Mouse (Mus musculus): Measurements from ENCODE around the gene Pcgf2.

DNA sequence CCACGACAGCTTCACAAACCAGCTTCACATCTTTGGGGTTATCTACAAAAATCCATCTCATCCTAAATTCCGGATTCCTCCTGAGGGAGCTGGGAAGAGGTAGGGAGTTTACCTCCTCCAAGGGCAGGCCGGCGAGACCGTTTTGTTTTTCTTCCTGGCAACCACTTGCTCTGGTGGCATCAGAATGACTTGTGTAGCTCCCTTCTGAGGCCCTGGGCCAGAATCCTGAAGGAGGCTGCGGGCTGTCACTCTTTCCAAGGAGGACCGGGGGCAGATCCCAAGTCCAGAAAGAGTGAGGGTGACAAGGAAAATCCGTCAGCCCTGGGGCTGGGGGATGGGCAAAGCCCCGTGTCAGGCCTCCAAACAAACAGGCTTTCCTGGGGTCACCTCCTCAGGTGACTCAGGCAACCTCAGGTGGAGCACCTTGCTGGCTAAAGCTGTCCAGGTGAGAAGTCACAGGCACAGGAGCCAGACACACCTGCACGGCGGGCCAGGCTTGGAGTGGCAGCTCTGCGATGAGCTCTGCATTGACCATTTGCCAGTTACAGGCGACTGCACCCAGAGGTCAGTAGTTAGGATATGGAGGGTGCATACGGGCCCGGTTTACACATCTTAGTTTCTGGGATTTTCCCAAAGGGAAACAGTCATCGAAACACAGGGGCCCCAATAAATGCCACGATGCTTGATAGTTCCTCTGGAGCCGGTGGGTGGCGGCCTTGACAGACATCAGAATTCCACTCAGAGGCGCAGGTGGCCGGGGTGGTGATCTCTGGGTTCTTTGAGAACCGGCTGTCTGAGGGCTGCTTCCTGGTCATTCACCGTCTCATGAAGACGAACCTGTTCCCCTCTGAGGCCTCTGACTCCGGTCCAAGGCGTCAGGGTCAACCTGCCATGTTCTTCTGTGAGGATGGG, 17.3 kb upstream of the Pcgf2 start:
- TF ChIP-seq CTCF (IDR thresholded peaks at IDR 0.05) (no peak), EP300 (IDR thresholded peaks at IDR 0.05) (no peak)
